Mouse (Mus musculus) liver, embryonic 12.5 days (tissue): Measurements from ENCODE around the gene Snrnp70. TPM values are rescaled to one million over a fixed set of nuclear protein-coding genes. Genes with fewer than 3 reads are reported as not detected.

Experiments
- polyA plus RNA-seq: library from polyadenylated mRNA; unstranded; fragments of >200 nt; fragmentation: Nextera tagmentation; extraction: Ambion mirVana; gene quantifications from 2 replicates; pipeline ENCODE4 v1.2.1, GENCODE M21; 2016

The Snrnp70 gene
- polyA plus RNA-seq, 1 experiment from 2014 or later, result 179 TPM

Other genes starting within 250 kb of the Snrnp70 start
- 60.5 and 61.7 TPM in 2 replicates for gene Pih1d1, start 241.4 kb downstream of the Snrnp70 start, polyA plus RNA-seq
- 35.9 and 41.2 TPM in 2 replicates for gene Aldh16a1, start 241.2 kb downstream of the Snrnp70 start, polyA plus RNA-seq
- gene Slc17a7, start 231.8 kb downstream of the Snrnp70 start, polyA plus RNA-seq, result not detected in 2 replicates
- gene Gfy, start 216.2 kb downstream of the Snrnp70 start, polyA plus RNA-seq, result not detected in 2 replicates
- not detected in 2 replicates for gene Pth2, start 214.7 kb downstream of the Snrnp70 start, polyA plus RNA-seq
- 0.07 and 0.13 TPM in 2 replicates for gene Ccdc155, start 190.8 kb downstream of the Snrnp70 start, polyA plus RNA-seq
- gene Dkkl1, start 183.6 kb downstream of the Snrnp70 start, polyA plus RNA-seq, result 1.9 and 3.0 TPM in 2 replicates
- 23.6 and 28.2 TPM in 2 replicates for gene Tead2, start 180.0 kb downstream of the Snrnp70 start, polyA plus RNA-seq
- 14.0 and 14.6 TPM in 2 replicates for gene Cd37, start 156.6 kb downstream of the Snrnp70 start, polyA plus RNA-seq
- gene Slc6a16, start 154.7 kb downstream of the Snrnp70 start, polyA plus RNA-seq, result not detected in 2 replicates
- not detected in 2 replicates for gene Slc6a21, start 118.2 kb downstream of the Snrnp70 start, polyA plus RNA-seq
- gene Trpm4, start 62.0 kb downstream of the Snrnp70 start, polyA plus RNA-seq, result 1.2 and 2.2 TPM in 2 replicates
- gene Hrc, start 60.5 kb downstream of the Snrnp70 start, polyA plus RNA-seq, result 0.08 and 0.23 TPM in 2 replicates
- 0.37 and 0.45 TPM in 2 replicates for gene Ppfia3, start 28.7 kb downstream of the Snrnp70 start, polyA plus RNA-seq
- 0.38 TPM in 1 of 2 replicates, not detected in the other for gene Lin7b, start 25.2 kb downstream of the Snrnp70 start, polyA plus RNA-seq
- gene Kcna7, start 9.9 kb upstream of the Snrnp70 start, polyA plus RNA-seq, result 0.05 and 0.10 TPM in 2 replicates
- gene Ntf5, start 18.0 kb upstream of the Snrnp70 start, polyA plus RNA-seq, result 0.81 and 0.87 TPM in 2 replicates
- not detected in 2 replicates for gene Lhb, start 25.1 kb upstream of the Snrnp70 start, polyA plus RNA-seq
- 8.6 and 10.2 TPM in 2 replicates for gene Gys1, start 39.1 kb upstream of the Snrnp70 start, polyA plus RNA-seq
- gene Ruvbl2, start 42.4 kb upstream of the Snrnp70 start, polyA plus RNA-seq, result 135 and 141 TPM in 2 replicates
- 7,751 and 8,218 TPM in 2 replicates for gene Ftl1, start 64.1 kb upstream of the Snrnp70 start, polyA plus RNA-seq
- 147 and 155 TPM in 2 replicates for gene Bax, start 71.2 kb upstream of the Snrnp70 start, polyA plus RNA-seq
- gene Tulp2, start 86.1 kb upstream of the Snrnp70 start, polyA plus RNA-seq, result 1.9 and 2.0 TPM in 2 replicates
- not detected in 2 replicates for gene Gm45808, start 91.1 kb upstream of the Snrnp70 start, polyA plus RNA-seq
- 2.8 and 3.1 TPM in 2 replicates for gene Dhdh, start 93.1 kb upstream of the Snrnp70 start, polyA plus RNA-seq
- 140 and 146 TPM in 2 replicates for gene Nucb1, start 114.7 kb upstream of the Snrnp70 start, polyA plus RNA-seq
- 157 and 165 TPM in 2 replicates for gene Ppp1r15a, start 130.5 kb upstream of the Snrnp70 start, polyA plus RNA-seq
- gene Plekha4, start 130.6 kb upstream of the Snrnp70 start, polyA plus RNA-seq, result 0.80 and 0.87 TPM in 2 replicates
- 1.5 and 1.8 TPM in 2 replicates for gene Hsd17b14, start 159.2 kb upstream of the Snrnp70 start, polyA plus RNA-seq
- 50.4 and 54.7 TPM in 2 replicates for gene Bcat2, start 174.4 kb upstream of the Snrnp70 start, polyA plus RNA-seq
- not detected in 2 replicates for gene Fgf21, start 219.7 kb upstream of the Snrnp70 start, polyA plus RNA-seq
- gene Fut1, start 221.5 kb upstream of the Snrnp70 start, polyA plus RNA-seq, result 0.15 TPM in 1 of 2 replicates, not detected in the other
- gene Izumo1, start 226.1 kb upstream of the Snrnp70 start, polyA plus RNA-seq, result 0.20 and 0.23 TPM in 2 replicates
- gene Rasip1, start 231.7 kb upstream of the Snrnp70 start, polyA plus RNA-seq, result 10.5 and 11.8 TPM in 2 replicates
- 0.69 and 0.81 TPM in 2 replicates for gene Mamstr, start 244.2 kb upstream of the Snrnp70 start, polyA plus RNA-seq